Mouse (Mus musculus) midbrain, embryonic 15.5 days (tissue): Measurements from ENCODE around the gene Tmem140. TPM values are rescaled to one million over a fixed set of nuclear protein-coding genes. Genes with fewer than 3 reads are reported as not detected.

Source experiments
- ATAC-seq: fragments of 200-750 bp; cut with Nextera tagmentation; replicated peaks from 2 replicates; pipeline ENCODE4 v1.8.0; 2017; ENCODE audit warnings: moderate TSS enrichment
- H3K27ac ChIP-seq: fragments of 300-500 bp; sonication (generic); 2 replicates; pipeline ENCODE4 v1.5.1; 2015; ENCODE audit warnings: mild to moderate bottlenecking, inconsistent platforms
- H3K27me3 ChIP-seq: fragments of 300-500 bp; sonication (generic); replicated peaks from 2 replicates; pipeline ENCODE4 v1.6.1; 2015; ENCODE audit warnings: inconsistent platforms
- H3K36me3 ChIP-seq: fragments of 300-500 bp; sonication (generic); replicated peaks from 2 replicates; pipeline ENCODE4 v1.6.1; 2015; ENCODE audit warnings: inconsistent platforms
- H3K4me1 ChIP-seq: fragments of 300-500 bp; sonication (generic); 2 replicates; pipeline ENCODE4 v1.6.1; 2015; ENCODE audit warnings: inconsistent platforms
- H3K4me2 ChIP-seq: fragments of 300-500 bp; sonication (generic); 2 replicates; pipeline ENCODE4 v1.6.1; 2015; ENCODE audit warnings: inconsistent platforms, mild to moderate bottlenecking, moderate library complexity
- H3K4me3 ChIP-seq: fragments of 300-500 bp; sonication (generic); 2 replicates; pipeline ENCODE4 v1.5.1; 2015; ENCODE audit warnings: mild to moderate bottlenecking, inconsistent platforms
- H3K9ac ChIP-seq: fragments of 300-500 bp; sonication (generic); 2 replicates; pipeline ENCODE4 v1.6.1; 2015; ENCODE audit warnings: mild to moderate bottlenecking, inconsistent platforms
- H3K9me3 ChIP-seq: fragments of 300-500 bp; sonication (generic); 2 replicates; pipeline ENCODE4 v1.6.1; 2016; ENCODE audit warnings: inconsistent platforms
- WGBS: fragments of 180-500 bp; shearing (Covaris S2); methylation state at CpG from one replicate; pipeline ENCODE4 v1.1.7; 2015; ENCODE audit warnings: mixed read lengths; 5-methylcytosine and 5-hydroxymethylcytosine counted together
- polyA plus RNA-seq: library from polyadenylated mRNA; unstranded; fragments of >200 nt; fragmentation: Nextera tagmentation; extraction: Ambion mirVana; gene quantifications from 2 replicates; pipeline ENCODE4 v1.2.1, GENCODE M21; 2015

Gene Tmem140
- polyA plus RNA-seq, 1 experiment from 2014 or later: 1.5 TPM

DNA sequence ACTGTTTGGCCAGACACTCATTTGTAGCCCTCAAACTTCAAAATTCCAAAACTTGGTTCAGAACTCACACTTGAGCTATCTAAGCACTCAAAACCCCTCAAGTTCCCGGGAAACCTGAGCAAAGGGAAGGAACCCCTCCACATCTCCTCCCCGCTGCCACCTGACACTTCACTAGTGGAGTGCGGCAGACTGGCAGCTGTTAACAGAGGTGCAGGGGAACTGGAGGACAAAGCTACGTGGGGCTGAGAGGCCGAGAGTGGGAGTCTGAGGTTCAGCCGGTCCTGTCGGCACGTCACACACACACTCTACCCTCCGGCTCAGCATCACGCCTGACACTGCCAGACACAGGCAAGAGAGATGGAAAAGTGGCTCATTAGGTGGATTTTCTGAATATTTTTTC, 40.9 kb downstream of the Tmem140 start:
- 86% methylated on average over 10 of the region's 10 CpGs for WGBS
- H3K9ac ChIP-seq: no peak overlapping the region
- no peak overlapping the region for H3K27ac ChIP-seq
- H3K27me3 ChIP-seq: no peaks in the 10 kb centered on the region
- H3K4me1 ChIP-seq: peaks cover 4% of the 10 kb centered on the region; the same call in 1 of the 2 replicates
- peaks cover 15% of the 10 kb centered on the region; the same call in 1 of the 2 replicates for H3K36me3 ChIP-seq
- no peaks in the 10 kb centered on the region for H3K9me3 ChIP-seq
- no peak for ATAC-seq
- H3K4me2 ChIP-seq: no peak overlapping the region
- no peak overlapping the region for H3K4me3 ChIP-seq

DNA sequence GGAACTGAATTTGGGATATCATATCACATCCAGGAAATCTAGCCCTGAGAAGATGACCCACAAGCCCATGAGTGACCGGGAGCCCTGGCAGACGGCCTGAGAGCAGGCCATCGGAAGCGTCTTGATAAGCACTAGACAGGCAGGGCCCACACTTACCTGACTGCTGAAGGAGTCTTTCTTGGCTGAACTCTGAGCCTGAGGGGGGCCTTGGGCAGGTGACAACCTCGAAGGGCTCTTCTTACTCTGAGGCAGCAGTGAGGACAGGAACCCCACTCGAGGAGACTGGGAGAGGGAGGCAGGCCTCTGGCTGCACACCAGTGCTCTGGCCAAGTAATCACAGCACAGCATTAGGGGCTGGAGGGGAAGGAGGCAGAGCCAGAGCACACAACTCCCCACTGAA, 41.4 kb downstream of the Tmem140 start:
- Histone ChIP-seq H3K9ac (no peak overlapping the region), H3K4me2 (no peak overlapping the region)
- 94% methylated on average over 6 of the region's 6 CpGs for WGBS

DNA sequence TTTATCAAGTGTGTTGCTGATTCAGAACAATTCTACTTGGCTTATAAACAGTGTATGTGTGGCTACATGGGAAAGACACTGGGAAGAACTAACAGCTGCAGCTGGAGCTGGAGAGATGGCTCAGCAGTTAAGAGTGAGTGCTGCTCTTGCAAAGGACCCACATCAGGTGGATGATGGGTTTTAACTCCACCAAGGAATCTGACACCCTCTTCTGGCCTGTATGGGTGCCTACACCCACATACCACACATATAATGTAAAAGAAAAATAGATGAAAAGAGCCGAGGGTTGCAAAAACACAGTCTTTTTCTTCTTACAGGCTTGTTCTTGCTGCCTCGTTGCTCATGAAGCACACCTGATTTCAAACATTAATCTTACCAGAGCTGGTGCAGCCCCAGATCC, 43.2 kb downstream of the Tmem140 start:
- no peak overlapping the region for H3K4me3 ChIP-seq
- H3K27me3 ChIP-seq: no peaks in the 10 kb centered on the region
- WGBS: 85% methylated on average over 2 of the region's 2 CpGs
- H3K4me1 ChIP-seq: peaks cover 17% of the 10 kb centered on the region
- H3K36me3 ChIP-seq: peaks cover 15% of the 10 kb centered on the region; the same call in 1 of the 2 replicates
- H3K9me3 ChIP-seq: no peaks in the 10 kb centered on the region
- H3K9ac ChIP-seq: no peak overlapping the region
- ATAC-seq: no peak
- no peak overlapping the region for H3K4me2 ChIP-seq
- H3K27ac ChIP-seq: no peak overlapping the region

More for the DNA sequence above, 41.4 kb downstream of the Tmem140 start:
- Histone ChIP-seq H3K9me3 (no peaks in the 10 kb centered on the region), H3K4me3 (no peak overlapping the region), H3K27me3 (no peaks in the 10 kb centered on the region), H3K36me3 (peaks cover 15% of the 10 kb centered on the region; the same call in 1 of the 2 replicates), H3K4me1 (peaks cover 9% of the 10 kb centered on the region), H3K27ac (no peak overlapping the region)
- ATAC-seq: no peak

DNA sequence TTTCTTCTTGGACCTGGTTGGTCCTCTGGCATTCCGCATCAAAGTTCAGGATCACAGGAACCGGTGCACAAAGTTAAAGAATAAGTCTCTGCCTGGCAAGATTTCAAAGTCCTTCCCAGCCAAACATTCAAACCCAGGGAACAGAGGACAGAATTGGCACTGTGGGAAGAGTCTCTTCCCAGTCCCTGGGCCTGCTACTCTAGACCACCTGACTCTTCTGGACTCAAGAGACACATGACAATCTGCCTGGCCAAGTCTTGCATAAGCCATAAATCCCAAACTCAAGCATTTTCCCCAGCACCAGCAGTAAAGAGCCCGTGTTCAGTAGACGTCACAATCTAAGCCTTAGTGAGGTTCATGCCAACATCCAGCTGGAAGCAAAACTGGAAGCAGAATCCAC, 43.7 kb downstream of the Tmem140 start:
- no peak for ATAC-seq
- WGBS: 91% methylated on average over 4 of the region's 4 CpGs
- H3K9me3 ChIP-seq: no peaks in the 10 kb centered on the region
- no peaks in the 10 kb centered on the region for H3K27me3 ChIP-seq
- peaks cover 17% of the 10 kb centered on the region for H3K4me1 ChIP-seq
- H3K27ac ChIP-seq: no peak overlapping the region
- H3K9ac ChIP-seq: no peak overlapping the region
- no peak overlapping the region for H3K4me2 ChIP-seq
- no peak overlapping the region for H3K4me3 ChIP-seq
- peaks cover 15% of the 10 kb centered on the region; the same call in 1 of the 2 replicates for H3K36me3 ChIP-seq

DNA sequence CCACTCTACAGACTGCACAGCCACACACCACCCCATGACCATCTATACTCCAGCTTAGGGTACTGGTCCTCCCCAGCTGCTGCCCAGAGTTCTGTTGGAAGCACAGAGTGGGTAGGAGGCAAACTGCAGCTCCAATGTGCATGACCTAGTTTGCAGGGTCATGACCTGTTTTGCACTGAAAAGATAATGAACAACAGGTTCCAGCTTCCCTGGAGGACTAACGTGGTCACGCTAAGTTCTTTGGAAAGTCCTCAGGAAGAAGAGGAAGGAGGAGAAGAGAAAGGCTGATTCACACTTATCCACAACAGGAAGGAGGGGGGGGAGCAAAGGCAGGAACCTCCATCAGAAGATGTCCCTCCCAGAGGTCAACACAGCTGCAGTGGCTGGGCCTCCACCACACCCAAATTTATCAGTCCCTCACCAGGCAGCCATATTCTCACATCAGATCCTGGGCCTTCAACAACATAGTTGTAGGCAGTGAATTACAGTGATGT, 44.2 kb downstream of the Tmem140 start:
- no peak for ATAC-seq

DNA sequence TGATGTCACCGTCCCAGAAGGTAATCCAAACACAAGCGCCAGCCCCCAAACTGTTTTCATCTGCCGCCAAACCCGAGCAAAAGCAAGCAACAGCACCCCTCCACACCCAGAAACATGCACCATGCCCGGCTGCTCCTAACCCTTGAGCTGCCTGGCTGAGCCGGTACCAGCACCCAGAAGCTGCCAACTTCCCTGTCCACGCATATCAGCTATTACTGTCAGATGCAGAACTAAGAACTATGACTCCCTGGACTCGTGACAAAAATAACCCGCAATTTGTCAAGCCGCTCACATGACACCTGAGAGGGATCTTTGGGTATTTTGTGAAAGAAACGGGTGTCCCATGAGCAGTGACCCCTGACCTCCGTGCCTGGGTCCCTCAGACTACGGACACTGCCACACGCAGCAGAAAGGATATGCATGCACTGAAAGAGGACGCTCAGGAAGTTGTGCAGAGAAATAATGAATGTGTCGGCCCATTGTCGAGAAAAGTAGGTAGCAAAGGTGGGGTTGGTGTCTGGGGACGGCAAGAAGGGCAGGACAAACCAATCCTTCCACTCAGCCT, 44.8 kb downstream of the Tmem140 start:
- Histone ChIP-seq H3K27ac (no peak overlapping the region), H3K4me1 (peaks cover 14% of the 10 kb centered on the region), H3K4me2 (no peak overlapping the region), H3K4me3 (no peak overlapping the region), H3K36me3 (peaks cover 15% of the 10 kb centered on the region; the same call in 1 of the 2 replicates), H3K27me3 (no peaks in the 10 kb centered on the region), H3K9me3 (no peaks in the 10 kb centered on the region), H3K9ac (no peak overlapping the region)
- ATAC-seq: no peak
- WGBS: 90% methylated on average over 18 of the region's 18 CpGs

More for the DNA sequence above, 44.2 kb downstream of the Tmem140 start:
- Histone ChIP-seq H3K4me1 (peaks cover 14% of the 10 kb centered on the region), H3K36me3 (peaks cover 15% of the 10 kb centered on the region; the same call in 1 of the 2 replicates), H3K27ac (no peak overlapping the region), H3K9me3 (no peaks in the 10 kb centered on the region), H3K4me3 (no peak overlapping the region), H3K9ac (no peak overlapping the region), H3K27me3 (no peaks in the 10 kb centered on the region), H3K4me2 (no peak overlapping the region)
- WGBS: 68% methylated on average over 2 of the region's 2 CpGs

DNA sequence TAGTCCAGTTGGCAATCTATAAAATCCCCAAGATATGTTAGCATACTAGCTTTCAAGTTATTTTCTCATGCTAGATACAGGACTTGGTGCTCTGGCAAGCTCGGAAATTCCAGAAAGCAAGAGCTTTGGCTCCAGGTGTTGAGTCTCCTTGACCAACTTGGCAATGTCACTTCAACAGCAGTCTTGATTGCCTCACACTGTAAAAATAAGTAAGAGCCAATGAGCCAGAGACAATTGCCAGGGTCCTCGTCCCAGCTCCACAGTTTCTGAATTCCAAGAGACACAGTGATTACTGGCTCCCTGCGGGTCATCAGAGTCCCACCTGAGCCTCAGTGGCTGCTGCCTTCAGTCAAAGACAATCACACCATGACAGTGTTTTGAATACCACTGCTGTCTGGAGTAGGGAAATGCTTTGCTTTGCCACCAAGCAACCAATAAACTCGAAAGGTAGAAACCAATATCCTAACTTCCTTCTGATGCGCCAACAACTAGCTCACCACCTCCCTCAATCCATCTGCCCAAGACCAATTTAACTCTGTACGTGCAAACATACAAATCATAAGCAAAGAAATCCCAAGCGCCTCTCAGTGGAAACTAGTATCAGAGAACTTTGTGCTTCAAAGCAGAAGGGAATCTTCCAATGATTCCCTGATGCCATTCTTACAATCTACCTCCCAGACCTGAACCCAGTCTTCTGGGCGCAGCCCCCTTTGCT, 46.8 kb downstream of the Tmem140 start:
- Histone ChIP-seq H3K4me1 (peaks cover 14% of the 10 kb centered on the region), H3K4me2 (peak overlapping the region; percentile 61), H3K9me3 (no peaks in the 10 kb centered on the region), H3K36me3 (peaks cover 15% of the 10 kb centered on the region; the same call in 1 of the 2 replicates), H3K27ac (peak overlapping the region; percentile 91), H3K4me3 (peak overlapping the region; percentile 85), H3K27me3 (no peaks in the 10 kb centered on the region), H3K9ac (peak overlapping the region; percentile 71)
- no peak for ATAC-seq
- WGBS: 45% methylated on average over 8 of the region's 8 CpGs

DNA sequence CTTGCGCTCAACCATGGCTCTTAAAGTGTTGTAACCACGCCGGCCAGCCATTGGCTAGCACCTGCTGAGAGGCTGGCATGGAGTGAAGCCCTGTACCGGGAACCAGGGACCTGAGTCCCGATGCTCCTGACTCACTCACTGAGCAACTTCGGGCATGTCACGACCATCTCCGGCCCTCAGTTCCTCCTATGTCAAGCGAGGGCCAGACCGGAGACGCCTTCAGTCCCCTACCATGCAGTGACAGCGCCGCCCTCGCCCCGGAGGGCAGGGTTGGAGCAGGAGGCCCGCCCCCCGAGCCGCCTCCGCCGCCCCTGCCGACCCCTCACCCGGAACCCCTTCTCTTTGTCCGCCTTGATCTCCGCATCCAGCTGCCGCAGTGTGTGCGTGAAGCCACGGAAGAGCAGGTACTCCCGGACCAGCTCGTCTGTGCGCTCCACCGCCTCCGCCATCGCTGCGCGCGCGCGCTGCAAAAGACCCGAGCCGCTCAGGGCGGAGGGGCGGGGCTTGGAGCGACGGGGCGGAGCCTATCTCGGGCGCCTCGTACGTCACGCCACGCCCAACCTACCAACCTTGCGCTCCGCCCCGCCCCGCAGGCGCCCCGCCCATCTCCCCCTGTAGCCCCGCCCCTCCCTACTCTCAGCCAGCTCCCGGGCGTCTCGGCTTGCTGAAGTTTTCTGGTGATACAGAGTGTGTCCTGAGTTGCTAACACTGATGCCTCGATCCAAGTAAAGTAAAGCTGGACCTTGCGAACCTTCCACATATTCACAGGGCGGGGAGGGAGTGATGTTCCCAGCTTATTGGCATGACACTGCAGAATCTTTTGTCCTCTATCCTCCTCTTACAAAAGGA, 47.6 kb downstream of the Tmem140 start, which contains the start of gene Wdr91:
Gene Wdr91 (minus strand): TSS at position 506 of the 849 bp plus-strand sequence.
- ATAC-seq: peak; percentile 96
- Histone ChIP-seq H3K36me3 (peaks cover 11% of the 10 kb centered on the region; the same call in 1 of the 2 replicates), H3K4me1 (peaks cover 14% of the 10 kb centered on the region), H3K27me3 (no peaks in the 10 kb centered on the region), H3K27ac (peak within 1 kb of the TSS; percentile 91), H3K4me3 (peak within 1 kb of the TSS; percentile 85), H3K9ac (peak within 1 kb of the TSS; percentile 71), H3K4me2 (peak within 1 kb of the TSS; percentile 61), H3K9me3 (no peaks in the 10 kb centered on the region)
- WGBS: under 1% methylated on average over 64 of the region's 64 CpGs

DNA sequence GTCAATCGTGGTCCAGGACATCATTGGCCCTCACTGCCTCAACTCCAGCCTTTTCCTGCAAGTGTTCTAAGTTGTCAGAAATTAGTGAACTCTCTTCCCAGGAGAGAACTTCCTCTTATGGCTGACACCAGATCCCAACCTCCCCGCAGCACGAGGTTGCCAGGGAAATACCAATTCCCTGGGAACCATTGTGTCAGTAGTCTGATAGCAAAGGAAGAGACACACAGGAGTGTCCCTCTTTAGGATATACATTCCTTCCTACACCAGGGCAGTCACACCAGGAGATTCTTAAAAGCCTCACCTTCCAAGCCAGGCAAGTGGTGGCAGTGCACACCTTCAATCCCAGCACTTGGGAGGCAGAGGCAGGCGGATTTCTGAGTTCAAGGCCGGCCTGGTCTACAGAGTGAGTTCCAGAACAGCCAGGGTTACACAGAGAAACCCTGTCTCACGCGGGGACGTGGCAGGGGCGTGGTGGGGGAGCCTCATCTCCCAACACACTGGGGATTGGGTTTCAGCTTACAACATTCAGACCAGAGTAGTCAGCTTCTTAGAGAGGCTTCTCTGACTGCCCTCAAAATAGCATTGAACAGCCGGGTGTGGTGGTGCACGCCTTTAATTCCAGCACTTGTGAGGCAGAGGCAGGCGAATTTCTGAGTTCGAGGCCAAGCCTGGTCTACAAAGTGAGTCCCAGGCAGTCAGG, 50.5 kb downstream of the Tmem140 start:
- no peaks in the 10 kb centered on the region for H3K27me3 ChIP-seq
- WGBS: 89% methylated on average over 13 of the region's 13 CpGs
- no peak overlapping the region for H3K9ac ChIP-seq
- H3K4me1 ChIP-seq: peaks cover 14% of the 10 kb centered on the region
- no peaks in the 10 kb centered on the region for H3K9me3 ChIP-seq
- H3K4me3 ChIP-seq: no peak overlapping the region
- no peak overlapping the region for H3K27ac ChIP-seq
- H3K4me2 ChIP-seq: no peak overlapping the region
- no peaks in the 10 kb centered on the region for H3K36me3 ChIP-seq
- ATAC-seq: no peak

DNA sequence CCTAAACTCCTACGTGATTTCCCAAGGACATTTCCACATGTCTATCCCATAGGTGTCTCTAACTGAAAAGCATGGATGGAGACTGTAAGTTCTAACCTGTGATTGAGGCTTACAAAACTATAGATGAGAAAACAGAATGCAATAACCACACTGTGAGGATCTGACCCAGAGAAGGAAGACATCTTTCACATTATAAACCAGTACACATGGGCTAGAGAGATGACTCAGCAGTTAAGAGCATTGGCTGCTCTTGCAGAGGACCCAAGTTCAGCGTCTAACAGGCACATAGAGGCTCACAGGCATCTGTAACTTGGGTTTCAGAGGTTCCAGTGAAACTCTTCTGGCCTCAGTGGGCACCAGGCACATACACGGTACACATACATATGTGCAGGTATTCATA, 51.5 kb downstream of the Tmem140 start:
- Histone ChIP-seq H3K4me1 (peaks cover 7% of the 10 kb centered on the region), H3K4me3 (no peak overlapping the region), H3K27ac (no peak overlapping the region), H3K36me3 (no peaks in the 10 kb centered on the region), H3K9me3 (no peaks in the 10 kb centered on the region), H3K27me3 (no peaks in the 10 kb centered on the region), H3K4me2 (no peak overlapping the region), H3K9ac (no peak overlapping the region)
- no peak for ATAC-seq
- WGBS: 87% methylated on average over 3 of the region's 3 CpGs

DNA sequence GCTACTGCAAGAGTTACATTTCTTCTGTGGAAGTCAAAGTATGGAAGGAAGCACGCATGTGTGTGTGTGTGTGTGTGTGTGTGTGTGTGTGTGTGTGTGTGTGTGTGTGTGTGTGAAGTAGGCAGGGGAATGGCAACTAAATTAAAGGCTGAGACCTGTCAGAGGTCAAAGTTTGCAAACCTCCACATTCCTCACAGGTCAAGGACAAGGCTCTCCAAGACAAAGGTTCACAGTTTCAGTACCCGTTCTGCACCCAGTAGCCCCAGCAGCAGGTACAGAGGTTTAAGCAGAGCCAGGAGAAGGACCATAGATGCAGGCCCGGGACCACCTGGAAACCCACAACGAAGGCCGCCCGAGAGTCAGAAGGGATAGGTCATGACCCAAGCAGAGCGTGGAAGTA, 56.2 kb downstream of the Tmem140 start:
- Histone ChIP-seq H3K27me3 (no peaks in the 10 kb centered on the region), H3K4me2 (no peak overlapping the region), H3K27ac (no peak overlapping the region), H3K36me3 (no peaks in the 10 kb centered on the region), H3K4me1 (no peaks in the 10 kb centered on the region), H3K9ac (no peak overlapping the region), H3K4me3 (no peak overlapping the region), H3K9me3 (no peaks in the 10 kb centered on the region)
- ATAC-seq: no peak
- 88% methylated on average over 7 of the region's 7 CpGs for WGBS
